Mouse (Mus musculus): ENCODE measurements around the gene Ripk4. TPM values are rescaled to one million over a fixed set of nuclear protein-coding genes. Genes with fewer than 3 reads are reported as not detected.

Ripk4 gene
- total RNA-seq (2021), result under 1 TPM; 0.20 to 0.34 TPM
- long read RNA-seq, experiment 1, result 0 reads
- long read RNA-seq, experiment 2, partial matches to known transcripts, result 0 of 1 reads
- long read RNA-seq, experiment 2, other reads (novel, unspliced or antisense), result 1 of 1 reads

DNA sequence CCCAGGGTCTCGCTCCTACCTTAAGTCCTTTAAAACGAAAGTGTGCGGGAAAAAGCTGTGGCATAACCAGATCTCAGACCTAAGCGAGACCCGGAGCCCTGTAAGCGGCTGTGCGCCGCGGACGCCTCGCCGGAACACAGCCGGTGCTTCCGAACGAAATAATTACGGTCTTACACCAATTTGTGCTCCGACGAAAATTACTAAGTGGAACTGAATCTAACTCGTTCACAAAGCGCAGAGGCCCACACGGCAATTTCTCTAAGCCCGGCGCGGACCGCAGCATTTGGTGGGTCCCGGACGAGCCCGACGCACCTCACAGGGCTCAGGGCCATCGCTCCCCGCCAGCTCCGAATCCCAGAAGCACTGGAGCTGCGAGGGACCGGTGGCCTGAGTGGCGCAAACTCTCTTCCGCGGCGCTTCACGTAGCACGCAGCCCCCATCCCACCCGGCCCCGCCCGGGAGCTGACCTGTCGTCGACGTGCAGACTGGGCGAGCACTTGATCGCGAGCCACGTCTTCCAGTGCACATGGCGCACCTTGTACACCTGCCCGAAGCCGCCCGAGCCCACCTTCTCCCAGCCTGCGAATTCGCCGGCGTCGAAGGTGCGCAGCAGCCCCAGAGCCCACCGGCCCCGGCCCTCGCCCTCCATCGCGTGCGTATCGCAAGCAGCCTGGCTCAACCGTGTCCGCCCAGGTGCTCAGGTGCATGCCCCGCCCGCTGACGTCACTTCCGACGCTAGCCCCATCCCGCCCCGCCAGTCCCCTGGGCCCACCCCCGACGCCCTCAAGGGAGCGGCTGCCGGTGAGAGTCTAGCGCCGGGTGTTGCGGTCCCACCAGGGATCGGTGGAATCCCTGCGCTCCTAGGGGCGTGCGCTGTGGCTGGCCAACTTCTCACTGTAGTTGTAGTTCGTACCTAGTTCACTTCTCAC, at the start of gene Ripk4:
Gene Ripk4 (minus strand): TSS at position 727 of the 929 bp plus-strand sequence.
- no peak for TF ChIP-seq CTCF (conservative IDR thresholded peaks at IDR 0.05)
- H3K4me3 ChIP-seq, result peak within 1 kb of the TSS; percentile 41
- no peak within 1 kb of the TSS for H3K27ac ChIP-seq
- no peak for DNase-seq (ENCODE audit: low spot score in 2 of 2)

DNA sequence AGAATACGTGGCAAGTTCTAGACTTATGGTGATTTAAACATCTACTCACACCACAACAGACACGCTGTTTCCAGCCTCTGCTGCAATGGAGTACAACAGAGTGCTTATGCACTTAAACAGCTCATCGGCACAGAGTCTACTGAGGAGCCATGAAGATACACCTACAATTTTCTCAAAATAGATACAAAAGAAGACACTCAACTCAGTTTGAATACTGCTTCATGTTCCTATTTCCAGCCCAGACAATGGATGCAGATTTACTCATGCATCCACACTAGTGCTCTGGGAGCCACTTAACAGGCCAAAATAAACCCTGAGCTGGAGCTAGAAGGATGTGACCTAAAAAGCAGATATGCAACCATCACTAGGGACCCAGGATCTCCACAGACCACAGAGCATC, 45.3 kb upstream of the Ripk4 start:
- TF ChIP-seq CTCF (conservative IDR thresholded peaks at IDR 0.05), result no peak
- H3K4me3 ChIP-seq, result no peak overlapping the region
- DNase-seq (ENCODE audit: low spot score in 2 of 2), result no peak
- H3K27ac ChIP-seq, result no peak overlapping the region

DNA sequence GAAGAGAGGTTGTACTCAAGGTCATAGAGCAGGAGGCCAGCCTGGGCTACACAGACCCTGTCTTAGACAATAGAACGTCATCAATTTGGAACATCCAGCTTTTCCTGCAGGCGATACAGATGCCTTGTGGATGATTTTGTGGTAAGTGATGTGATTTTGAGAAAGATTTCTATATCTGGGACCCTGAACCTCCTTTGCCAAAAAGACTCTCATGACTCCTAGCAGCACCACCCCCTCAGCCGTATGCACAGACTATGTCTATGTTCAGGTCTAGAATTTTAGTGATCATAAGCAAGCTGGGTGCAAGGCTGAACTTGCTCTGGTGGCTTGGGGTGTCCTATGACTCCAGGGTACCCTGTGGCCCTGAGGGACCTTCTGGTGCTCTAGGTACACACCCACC, 42.1 kb upstream of the Ripk4 start:
- DNase-seq (ENCODE audit: low spot score in 2 of 2), result no peak
- TF ChIP-seq CTCF (conservative IDR thresholded peaks at IDR 0.05), result no peak
- Histone ChIP-seq H3K27ac (peak overlapping the region; percentile 3; the same call in 1 of the 2 replicates), H3K4me3 (no peak overlapping the region)

DNA sequence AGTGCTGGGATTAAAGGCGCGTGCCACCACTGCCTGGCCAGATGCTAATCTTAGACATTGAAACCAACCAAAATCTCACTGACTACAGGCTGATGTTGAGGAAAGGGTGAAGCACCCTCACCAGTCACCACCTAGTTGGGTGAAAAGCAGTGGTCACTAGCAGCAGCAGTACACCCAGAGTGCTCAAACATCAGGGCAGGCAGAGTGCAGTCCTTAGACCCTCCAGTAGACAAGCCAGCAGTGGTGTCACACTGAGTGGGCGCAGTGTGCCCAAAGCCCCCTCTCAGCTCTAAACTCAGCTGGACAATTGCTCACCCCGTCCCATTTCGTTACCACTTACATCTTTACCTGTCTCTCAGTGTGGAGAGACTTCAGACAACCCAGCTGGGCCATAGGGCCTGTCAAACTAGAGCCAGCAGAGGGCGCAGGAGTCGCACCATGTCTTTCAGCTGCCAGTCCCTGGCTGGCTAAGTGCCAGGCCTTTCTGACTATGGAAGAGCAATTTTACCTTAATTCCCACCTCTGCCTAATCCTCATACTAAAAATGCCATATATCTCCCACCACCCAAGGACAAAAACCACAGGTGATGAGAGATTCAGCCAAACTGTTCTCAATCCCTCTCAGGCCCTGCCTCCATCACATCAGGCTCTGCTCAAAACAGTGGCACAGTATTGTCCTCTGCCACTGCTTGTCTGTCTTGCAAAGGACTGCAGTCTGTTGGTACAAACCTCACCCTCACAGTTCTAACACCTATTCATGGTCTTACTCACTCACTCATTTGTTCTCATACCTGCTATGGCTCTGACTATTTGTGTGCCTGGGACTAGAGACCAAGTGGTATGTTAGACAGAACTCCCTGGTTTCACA, 41.3 kb upstream of the Ripk4 start:
- TF ChIP-seq CTCF (conservative IDR thresholded peaks at IDR 0.05), result peak; percentile 95
- Histone ChIP-seq H3K27ac (peak overlapping the region; percentile 3; the same call in 1 of the 2 replicates), H3K4me3 (no peak overlapping the region)
- peak; percentile 69 to 84 for DNase-seq (ENCODE audit: low spot score in 2 of 2)

DNA sequence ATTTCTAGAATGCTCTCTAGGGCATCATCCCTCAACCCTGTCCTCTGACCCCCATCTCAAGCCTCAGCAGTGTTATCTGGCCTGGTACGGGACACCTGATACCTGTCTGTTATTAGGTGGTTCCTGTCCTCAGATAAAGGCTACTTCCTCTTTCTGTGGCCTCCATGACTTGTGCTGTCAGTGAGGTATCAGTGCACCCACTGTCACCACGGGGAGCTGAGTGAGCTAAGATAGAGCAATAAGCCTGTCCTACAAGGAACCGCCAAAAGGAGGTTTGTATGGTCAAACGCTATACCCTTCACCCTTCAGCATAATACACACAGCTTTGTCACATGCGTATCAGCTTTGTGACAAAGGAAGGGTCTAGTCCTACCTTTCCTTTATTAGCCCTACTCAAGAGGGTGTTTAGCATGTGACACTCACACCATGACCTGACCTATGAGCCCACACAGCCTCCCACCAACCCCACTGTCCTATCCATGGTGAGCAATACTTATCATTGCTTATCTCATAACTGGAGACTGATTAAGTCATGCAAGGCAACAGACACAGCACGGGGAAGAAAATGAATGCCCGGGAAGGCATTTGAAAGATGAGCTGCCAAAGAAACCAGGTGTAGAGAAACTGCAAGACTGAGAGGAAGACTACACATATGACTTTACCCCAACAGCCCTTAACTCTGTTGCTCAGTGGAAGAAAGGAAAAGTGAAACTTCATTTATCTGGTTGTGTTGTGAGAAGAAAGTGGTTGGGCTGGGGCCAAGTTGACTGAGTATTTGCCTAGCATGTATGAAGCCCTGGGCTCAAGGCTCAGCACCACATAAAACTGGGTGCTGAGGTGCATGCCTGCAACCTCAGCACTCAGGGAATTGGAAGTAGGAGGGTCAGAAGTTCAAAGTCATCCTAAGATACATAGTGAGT, 34.6 kb upstream of the Ripk4 start:
- DNase-seq (ENCODE audit: low spot score in 2 of 2), result no peak
- no peak for TF ChIP-seq CTCF (conservative IDR thresholded peaks at IDR 0.05)
- Histone ChIP-seq H3K27ac (no peak overlapping the region), H3K4me3 (no peak overlapping the region)

DNA sequence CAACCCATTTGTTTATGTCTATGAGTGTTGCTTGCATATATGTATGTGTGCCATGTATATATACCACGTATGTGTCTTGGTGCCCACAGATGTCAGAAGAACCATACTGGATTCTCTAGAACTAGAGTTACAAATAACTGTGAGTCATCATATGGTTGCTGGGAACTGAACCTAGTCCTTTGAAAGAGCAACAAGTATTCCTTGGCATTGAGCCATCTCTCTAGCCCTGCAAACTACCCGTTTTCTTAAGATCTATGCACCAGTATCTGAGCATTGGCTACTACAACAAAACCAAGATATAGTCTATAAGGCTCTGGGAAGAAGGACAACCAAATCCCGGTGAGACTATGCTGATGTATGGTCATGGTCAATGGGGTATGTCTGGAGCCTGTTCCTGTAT, 33.6 kb upstream of the Ripk4 start:
- no peak overlapping the region for H3K4me3 ChIP-seq
- H3K27ac ChIP-seq, result no peak overlapping the region
- TF ChIP-seq CTCF (conservative IDR thresholded peaks at IDR 0.05), result no peak
- no peak for DNase-seq (ENCODE audit: low spot score in 2 of 2)

DNA sequence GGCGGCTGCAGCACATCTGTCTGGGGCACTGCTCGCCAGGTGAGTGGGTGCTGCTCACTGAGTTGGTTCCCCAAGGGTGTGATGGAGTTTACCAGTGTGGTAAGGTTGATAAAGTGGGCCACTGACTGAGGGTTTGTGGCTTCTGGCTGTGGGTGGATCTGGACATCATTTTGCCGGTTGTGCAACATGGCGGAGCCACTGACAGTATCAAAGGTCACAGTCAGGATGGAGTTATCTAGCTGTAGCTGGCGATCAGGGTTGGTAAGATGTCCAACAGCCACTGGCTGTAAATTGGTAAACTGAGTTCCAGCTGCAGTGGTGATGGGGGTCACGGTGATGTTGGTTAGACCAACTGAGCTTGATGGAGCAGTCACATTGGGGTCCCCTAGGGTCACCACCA, 30.7 kb upstream of the Ripk4 start:
- no peak overlapping the region for H3K27ac ChIP-seq
- no peak overlapping the region for H3K4me3 ChIP-seq
- TF ChIP-seq CTCF (conservative IDR thresholded peaks at IDR 0.05), result no peak
- DNase-seq (ENCODE audit: low spot score in 2 of 2), result no peak

DNA sequence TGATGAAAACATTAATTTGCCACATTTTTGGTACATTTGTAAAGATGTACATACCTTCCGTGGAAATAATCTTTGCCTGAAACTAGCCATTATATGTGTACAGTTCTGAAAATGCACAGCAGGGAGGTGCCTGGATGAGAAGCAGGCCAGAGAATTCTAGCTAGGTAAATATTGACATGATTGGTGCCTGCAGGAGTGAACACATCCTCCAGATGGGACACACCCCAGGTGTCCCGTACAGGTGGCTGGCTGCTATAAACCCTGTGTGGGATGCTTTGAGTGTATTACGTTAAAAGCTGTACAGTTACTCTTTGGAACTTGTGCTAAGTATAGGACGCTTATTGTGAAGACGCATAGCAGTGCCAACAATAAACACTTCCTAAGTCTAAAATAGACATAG, 19.5 kb upstream of the Ripk4 start:
- Histone ChIP-seq H3K27ac (no peak overlapping the region), H3K4me3 (no peak overlapping the region)
- DNase-seq (ENCODE audit: low spot score in 2 of 2), result no peak
- TF ChIP-seq CTCF (conservative IDR thresholded peaks at IDR 0.05), result no peak

DNA sequence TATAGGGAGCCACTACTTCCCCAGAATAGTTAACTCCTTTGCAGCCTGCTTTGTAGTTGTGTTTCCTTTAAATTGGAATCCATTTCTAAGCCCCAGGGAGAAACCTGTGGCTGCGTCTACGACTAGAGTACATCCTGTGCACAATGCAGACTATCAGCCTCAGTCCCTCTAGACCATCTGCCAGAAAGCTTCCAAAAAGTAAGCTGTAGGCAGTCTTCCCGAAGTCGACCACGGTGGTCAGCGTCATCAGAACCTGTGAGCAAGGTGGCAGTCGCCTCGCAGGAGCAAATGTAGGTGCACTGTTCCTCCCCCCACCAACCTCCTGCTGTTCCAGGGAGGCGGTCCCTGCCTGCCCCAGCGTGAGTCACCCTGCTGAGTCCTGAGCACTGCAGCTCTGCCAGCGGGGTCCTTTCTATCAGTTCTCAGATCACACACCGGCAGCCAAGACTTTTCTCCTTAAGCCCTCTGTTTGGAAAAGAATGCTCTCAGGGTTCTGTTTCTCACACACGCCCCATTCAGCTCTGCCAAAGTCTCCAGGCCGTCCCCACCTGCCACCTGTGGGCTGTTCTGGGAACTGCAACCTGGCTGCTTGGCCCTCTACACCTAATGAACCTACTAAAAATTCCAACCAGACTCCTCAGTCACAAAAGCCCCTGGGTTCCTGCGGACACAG, 14.9 kb upstream of the Ripk4 start:
- H3K27ac ChIP-seq, result no peak overlapping the region
- DNase-seq (ENCODE audit: low spot score in 2 of 2), result peak; percentile 73 to 91
- peak; percentile 98 for TF ChIP-seq CTCF (conservative IDR thresholded peaks at IDR 0.05)
- peak overlapping the region; percentile 14; the same call in 1 of the 2 replicates for H3K4me3 ChIP-seq

DNA sequence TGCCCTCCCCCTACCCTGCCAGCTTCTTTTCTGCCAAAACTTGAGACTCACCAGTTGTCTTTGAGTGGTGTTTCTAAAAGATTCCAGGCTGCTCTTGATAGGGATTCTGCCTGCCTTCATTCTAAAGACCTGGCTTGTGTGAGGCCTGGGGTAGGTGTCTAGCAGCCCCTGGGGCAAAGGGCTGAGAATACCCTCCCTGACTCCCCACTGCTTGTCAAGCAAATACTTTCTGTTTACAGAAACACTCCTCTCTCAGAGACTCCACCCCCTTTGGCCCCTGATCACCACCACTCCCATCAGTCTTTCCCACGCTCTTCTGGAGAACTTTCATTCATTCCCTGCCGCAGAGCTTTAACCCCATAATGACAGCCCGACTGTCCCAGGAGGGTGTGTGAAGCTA, 2.9 kb upstream of the Ripk4 start:
- DNase-seq (ENCODE audit: low spot score in 2 of 2), result no peak
- TF ChIP-seq CTCF (conservative IDR thresholded peaks at IDR 0.05), result no peak
- H3K27ac ChIP-seq, result no peak overlapping the region
- no peak overlapping the region for H3K4me3 ChIP-seq

DNA sequence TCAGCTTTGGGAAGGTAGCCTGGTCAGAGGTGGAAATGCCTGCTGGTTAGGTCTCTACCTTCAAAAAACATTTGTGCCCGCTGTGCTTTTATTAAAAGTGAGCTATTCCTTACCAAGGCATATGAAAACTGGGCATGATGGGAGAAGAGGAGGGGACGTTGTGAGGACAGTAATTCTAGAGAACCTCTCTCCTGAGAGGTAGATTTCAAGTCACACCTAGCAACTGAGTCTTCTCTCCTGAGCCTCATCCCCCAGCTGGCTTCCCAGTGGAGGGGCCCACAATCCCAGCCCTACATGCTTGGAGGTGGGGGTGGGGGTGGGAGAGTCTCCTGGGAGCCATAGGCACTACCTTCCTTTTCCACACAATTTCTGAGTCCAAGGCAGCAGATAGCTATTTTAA, 1.0 kb upstream of the Ripk4 start:
- no peak overlapping the region for H3K27ac ChIP-seq
- H3K4me3 ChIP-seq, result no peak overlapping the region
- TF ChIP-seq CTCF (conservative IDR thresholded peaks at IDR 0.05), result no peak
- DNase-seq (ENCODE audit: low spot score in 2 of 2), result no peak

DNA sequence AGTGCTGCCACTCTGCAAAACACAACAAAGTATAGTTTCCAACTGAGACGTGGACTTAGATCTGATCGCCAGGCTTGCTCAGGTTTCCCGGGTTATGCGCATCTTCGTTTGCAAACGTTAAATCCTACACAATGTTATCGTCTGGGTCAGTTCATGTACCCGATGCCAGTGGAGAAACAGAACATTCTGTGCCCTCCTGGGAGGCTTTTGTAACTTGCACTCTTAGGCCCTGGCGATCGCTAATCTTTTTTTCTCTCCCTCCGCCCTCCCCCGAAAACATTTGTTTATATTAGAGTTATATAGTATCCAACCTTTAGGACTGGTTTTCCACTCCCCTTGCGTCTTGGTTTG, 378 bp upstream of the Ripk4 start:
- Histone ChIP-seq H3K4me3 (no peak overlapping the region; the same call in 1 of the 2 replicates), H3K27ac (no peak overlapping the region)
- DNase-seq (ENCODE audit: low spot score in 2 of 2), result no peak
- TF ChIP-seq CTCF (conservative IDR thresholded peaks at IDR 0.05), result no peak
